Mouse (Mus musculus): ENCODE data around the gene Ubxn2a.

Ubxn2a gene

DNA sequence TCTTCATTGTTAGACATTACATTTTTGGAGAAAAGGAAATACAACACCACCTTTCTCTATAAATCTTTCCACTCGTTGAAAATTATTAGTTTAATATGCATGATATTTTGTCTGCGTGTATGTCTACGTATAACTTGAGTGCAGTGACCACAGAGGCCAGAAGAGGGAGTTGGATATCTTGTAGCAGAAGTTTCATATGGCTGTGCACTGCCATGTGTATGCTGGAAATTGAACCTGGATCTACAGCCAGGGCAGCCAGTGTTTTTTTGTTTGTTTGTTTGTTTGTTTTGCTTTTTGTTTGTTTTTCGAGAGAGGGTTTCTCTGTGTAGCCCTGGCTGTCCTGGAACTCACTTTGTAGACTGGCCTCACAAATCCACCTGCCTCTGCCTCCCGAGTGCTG lies 28.5 kb downstream of the Ubxn2a start:
- no peak for DNase-seq (ENCODE audit: low read depth, low spot score)

DNA sequence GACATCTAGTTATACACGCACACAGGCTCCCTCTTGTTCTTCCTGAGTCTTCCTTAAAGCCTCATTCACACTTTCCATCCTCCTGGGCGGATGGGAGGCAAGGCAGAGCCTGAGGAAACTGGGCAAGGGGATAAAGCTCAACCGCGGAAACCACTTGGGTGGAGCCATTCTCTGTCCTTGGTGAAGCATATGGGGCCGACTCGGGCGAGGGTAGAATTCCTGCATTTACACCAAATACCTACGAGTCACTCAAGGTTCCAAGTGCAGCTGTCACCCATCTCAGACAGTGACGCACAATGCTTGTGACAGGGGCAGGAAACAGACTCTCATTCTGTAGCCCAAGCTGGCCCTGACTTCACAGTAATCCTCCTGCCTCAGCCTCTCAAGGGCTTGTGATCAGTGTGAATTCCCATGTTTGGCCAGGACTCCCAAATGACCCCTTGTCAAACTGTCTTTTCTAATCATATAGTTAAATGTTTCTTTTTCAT lies 29.2 kb downstream of the Ubxn2a start:
- DNase-seq (ENCODE audit: low read depth, low spot score) = no peak

DNA sequence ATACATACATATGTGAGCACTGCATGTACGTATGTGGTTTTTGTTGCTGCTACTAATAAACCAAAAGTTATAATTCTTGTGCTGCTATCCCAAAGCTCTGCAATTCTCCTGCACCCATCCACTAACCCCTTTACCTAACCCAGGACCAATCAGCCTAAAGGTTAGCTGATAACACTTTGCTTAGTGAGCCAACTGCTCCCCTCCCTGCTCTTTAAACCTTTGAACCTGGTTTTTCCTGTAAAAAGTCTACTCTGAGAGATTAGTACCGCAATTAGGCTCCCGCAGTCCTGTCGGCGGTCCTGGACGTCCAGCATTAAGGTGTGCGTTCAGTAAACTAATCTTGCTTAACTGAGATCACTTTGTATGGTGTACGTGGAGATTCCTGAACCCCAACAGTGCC lies 31.9 kb downstream of the Ubxn2a start:
- no peak for DNase-seq (ENCODE audit: low read depth, low spot score)

DNA sequence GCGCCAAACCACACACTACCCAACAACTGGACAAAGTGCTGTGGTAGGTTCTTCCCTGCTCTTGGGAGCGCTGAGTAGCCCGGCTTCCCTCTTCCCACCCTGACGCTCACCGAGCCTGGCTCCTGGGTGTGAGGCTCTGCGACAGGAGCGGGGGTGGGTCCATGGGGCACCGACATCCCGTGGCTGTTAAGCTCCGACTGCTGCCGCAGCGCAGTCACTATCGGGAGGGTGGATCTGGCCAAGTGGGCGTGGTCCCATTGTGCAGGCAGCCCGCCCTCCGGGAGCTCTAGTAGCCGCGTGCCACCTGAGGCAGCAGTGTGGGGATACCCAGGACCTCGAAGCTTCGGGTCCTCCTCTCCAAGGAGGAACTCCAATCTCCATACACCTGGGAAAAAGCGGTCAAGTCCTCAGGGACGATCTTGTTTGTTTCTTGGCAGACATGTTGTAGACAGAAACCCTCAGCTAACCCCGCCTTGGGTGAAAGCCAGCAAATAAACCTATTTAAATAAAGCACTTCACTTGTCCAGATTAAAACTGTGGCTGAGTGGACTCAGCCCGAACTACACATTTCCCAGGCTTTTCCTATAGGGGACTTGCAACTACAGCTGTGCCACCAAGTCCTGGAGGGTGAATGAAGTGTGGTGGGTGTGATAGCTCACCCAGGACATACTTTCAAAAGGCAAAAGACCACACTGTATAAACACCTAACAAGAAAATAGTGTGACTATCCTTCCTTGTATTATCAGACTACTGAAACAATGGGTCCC lies 33.2 kb downstream of the Ubxn2a start, which contains the start of gene Mfsd2b:
Gene Mfsd2b (minus strand): TSS at position 199 of the 767 bp plus-strand sequence.
- DNase-seq (ENCODE audit: low read depth, low spot score) = peak; percentile 68

DNA sequence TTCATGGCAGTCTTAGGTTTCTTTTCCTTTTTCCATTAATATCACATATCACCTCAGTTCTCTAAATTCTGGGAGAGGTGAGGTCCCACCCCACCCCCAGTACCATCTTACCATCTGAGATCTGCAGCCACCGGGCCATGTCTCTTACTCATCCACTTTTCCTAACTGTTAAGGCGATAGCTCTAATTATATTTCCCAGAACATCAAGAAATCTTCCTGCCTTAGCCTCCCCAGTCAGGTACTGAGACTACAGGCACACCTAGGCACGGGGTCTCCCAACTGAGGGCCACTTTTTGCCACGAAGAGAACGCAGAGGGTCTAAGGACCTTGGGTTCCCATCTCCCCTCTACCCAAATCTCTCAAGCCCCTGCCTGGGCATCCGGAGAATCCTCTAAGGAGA lies 34.0 kb downstream of the Ubxn2a start:
- DNase-seq (ENCODE audit: low read depth, low spot score) = no peak

DNA sequence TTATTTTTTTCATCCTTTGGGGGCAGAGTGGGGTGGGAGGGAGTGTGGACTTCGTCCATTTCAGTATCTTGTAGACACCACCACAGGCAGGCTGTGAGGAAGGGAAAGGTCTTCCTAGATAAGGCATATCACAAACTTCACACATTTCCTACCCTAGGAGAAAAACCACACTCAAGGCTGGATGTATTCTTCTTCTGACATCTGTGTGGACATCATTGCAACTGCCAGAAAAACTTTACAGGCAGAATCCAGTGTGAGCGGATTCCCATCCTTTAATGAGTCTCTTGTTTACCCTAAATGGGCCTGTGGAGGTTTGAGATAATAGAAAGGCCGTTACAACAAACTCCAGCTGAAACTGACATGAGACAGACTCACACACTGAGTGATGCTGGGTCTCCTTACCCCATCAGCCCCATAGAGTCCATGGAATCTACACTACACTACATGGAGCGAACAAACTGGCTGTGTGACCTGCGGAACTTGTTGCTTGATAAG lies 34.5 kb downstream of the Ubxn2a start:
- no peak for DNase-seq (ENCODE audit: low read depth, low spot score)

DNA sequence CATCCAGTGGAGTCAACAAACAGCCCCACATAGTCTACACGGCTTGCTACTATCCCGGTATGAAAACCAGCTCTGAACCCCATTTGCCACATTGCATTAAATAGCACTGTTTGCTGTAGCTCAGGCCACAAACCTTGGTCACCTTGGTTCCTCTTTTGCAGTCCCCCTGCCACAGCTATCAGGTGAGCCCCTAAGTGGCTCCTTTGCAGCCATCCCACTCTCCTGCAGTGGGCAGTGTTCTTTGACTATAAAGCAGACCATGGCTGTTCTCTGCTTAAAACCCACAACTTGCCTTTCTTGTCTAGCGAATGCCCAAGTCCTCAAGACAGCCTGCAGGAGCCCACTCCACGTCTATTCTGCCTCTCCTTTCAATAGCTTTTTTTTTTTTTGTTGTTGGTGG lies 35.2 kb downstream of the Ubxn2a start:
- no peak for DNase-seq (ENCODE audit: low read depth, low spot score)

DNA sequence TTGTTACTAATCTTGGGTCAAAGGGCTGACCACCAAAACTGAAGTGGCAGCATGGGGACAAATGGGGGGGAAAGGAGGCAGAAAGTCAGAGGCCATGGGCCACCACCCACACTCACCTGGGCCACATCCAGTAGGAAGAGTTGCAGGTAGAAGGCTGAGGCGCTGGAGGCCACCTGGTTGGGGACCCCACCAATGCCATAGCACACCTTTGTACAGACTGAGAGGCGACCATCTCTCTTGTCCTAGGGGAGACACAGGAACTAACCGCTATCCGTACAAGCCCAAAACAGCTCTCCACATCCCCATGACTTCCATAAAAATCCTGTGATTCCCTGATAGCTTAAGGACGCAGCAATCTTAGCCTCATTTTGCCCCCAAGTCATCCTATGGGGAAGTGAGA lies 36.2 kb downstream of the Ubxn2a start:
- DNase-seq (ENCODE audit: low read depth, low spot score) = no peak

DNA sequence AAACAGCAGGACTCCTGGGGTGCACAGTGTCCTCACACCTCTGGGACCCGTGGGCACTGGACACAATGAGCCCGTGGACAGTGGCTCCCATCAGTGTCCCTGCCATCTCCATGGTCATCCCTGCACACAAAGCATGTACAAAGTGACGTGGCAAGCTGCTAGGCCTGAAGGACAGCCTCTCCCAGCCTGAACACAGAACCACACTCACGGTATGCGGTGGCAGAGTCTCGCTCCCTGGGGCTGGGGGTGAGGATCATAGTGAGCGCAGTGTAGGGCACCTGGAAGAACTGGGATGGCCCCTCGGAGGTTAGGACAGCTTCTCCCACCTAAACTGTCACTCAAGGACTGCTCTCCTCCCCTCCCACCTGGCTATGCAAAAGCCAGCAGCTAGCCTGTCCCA lies 38.6 kb downstream of the Ubxn2a start:
- DNase-seq (ENCODE audit: low read depth, low spot score) = no peak

DNA sequence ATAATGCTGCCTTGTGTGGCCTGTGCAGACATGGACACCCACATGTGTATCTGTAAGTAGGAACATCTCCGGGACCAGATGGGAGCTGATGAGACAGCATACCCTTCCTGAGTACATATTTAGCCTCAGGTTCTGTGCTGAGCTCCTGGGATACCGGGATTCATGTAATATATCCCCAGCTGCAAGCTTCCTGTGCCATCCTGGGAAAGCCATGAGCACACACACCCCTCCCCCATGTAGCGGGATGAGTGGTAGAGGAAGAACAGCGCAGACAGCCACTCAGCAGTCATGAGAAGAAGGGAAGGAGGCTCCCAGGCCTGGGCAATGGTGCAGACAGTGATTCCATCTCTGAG lies 43.2 kb downstream of the Ubxn2a start:
- DNase-seq (ENCODE audit: low read depth, low spot score) = no peak

DNA sequence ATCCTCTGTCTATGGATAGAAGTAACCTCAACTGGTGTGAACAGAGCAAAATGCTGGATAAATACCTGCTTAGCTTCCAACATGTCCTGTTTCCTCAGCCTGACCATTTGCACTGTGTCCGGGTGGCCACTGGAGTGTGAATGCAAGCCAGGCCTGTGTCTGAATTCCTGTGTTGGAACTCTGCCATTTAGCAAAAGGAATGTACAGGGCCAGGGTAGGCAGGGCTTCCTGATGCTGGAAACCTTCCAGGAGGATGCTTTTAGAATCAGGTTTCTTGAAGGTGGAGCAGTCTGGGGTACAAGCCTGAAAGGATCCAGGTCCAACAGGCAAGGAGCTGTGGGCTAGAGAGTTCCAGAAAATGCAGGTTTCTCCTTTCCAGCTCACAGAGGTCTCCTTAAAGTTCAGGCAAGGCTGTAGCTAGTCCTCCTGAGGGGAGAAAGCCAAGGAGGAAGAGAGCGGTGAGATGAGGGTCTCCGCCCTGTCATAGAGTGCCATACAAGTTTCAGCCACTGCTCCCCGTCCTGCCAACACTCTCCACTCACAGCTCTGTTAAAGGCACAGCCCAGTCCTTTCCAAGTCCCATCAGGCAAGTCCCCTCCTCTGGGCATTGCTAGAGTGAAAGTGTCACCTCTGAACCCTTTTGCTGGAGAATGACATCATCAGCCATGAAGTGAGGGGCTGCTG lies 43.7 kb downstream of the Ubxn2a start:
- no peak for DNase-seq (ENCODE audit: low read depth, low spot score)

DNA sequence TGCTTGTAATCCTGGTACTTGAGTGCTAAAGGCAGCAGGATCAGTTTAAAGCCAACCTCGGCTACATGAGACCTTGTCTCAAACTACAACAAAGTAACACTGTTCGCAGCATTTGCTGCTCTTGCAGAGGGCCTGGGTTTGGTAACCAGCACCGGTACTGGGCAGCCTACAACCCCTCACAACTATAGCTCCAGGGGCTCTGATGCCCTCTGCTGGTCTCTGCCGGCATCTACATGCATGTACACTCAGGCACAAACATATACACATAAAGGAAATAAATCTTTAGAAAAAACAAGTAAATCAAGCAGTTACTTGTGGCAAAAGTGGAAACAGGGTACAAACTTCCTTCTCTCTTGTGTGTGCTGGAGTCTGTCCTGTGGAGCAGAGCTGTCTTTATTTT lies 44.8 kb downstream of the Ubxn2a start:
- DNase-seq (ENCODE audit: low read depth, low spot score) = no peak

DNA sequence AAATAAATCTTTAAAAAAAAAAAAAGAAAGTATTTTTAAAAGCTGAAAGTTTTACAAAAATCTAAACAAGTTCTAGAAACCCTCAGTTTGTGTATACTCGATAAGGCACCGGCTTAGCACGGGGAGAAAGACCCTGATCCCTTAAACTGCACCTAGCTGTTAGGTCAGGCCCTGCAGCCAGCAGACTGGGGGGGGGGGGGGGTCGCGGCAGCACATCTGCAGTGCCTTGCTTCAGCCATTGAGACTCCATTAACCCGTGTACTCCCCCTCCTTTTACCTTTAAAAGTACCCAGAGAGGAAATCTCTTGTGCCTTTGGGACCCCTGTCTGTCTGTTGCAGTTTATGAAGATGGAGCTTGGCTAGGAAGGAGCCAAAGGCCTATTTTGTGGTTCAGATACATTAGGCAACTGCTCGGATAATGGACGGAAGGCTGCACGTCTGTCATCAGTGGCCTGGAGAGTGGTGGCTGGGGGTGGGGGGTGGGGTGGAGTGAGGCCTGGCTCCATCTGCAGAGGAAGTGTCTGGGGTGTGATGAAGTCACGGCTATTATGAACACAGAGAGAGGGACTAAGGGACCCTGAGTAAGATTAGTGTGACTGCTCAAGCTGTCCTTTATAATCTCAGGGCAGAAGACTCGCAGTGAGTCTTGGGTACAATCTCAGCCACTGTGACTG lies 48.1 kb downstream of the Ubxn2a start:
- no peak for DNase-seq (ENCODE audit: low read depth, low spot score)

DNA sequence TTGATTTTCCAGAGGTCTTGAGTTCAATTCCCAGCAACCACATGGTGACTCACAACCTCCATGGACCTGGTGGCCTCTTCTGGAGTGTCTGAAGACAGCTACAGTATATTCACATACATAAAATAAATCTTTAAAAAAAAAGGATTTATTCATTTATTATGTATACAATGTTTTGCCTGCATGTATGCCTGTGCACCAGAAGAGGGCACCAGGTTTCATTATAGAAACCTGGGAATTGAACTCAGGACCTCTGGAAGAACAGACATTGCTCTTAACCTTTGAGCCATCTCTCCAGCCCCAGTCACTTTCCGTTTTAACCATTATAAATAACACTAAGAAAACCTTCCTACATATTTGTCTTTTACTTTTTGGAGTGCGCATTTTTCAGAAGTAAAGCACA lies 50.7 kb downstream of the Ubxn2a start:
- no peak for DNase-seq (ENCODE audit: low read depth, low spot score)

DNA sequence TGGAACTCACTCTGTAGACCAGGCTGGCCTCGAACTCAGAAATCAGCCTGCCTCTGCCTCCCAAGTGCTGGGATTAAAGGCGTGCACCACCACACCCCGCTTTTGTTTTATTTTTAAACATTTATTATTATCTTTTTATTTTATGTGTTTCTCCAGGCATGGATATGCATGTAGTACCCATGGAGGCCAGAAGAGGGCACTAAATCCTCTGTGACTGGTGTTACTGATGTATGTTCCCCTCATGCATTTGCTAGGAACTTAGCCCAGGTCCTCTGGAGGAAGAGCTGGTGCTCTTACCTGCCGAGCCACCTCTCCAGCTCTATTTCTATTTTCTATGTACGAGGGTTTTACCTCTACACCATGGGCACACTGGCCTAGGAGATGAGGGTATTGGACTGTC lies 51.3 kb downstream of the Ubxn2a start:
- no peak for DNase-seq (ENCODE audit: low read depth, low spot score)

DNA sequence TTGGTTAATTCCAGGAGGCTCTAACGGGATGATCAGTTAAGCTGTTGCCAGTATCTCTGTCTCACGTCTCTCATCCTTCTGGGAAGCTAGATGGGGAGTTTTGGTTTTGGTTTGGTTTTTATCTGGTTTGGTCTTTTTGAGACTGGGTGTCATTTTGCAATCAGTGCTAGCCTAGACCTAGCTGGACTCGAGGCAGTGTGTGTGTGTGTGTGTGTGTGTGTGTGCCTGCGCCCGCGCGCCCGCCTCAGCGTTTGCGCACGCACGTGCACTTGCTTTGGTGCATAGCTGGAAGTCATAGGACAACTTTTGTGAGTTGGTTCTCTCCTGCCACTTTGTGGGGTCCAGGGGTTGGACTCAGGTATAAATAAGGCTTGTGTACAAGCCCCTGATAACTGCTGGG lies 63.8 kb downstream of the Ubxn2a start:
- no peak for DNase-seq (ENCODE audit: low read depth, low spot score)

DNA sequence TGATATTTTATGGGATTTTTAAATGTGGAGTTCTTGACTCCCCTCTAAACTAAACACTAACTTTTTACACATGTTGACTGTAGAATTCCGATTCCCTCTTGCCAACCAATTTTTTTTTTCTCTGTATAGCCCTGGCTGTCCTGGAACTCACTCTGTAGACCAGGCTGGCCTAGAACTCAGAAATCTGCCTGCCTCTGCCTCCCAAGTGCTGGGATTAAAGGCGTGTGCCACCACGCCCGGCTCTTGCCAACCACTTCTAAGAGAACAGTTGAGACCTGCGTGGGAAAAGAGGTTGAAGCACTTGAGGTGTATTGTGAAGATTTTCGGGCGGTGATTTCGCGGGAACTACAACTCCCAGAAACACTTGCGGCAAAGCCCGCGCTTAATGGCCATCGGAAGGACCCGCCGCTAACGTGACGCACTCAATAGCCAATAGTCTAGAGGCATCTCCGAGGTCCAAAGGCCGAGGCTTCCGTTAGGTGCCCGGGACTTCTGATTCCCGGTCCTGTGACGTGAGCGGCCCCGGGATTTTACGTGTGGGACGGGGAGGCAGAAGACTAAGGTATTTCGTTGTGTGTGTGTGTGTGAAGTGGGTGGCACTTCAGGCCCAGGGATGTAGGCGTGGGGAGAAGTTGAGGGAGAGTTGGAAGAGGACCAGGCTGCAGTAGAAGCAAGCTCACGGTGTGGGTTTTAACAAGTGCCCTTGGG lies 64.5 kb downstream of the Ubxn2a start, which contains the start of gene Wdcp:
Gene Wdcp (plus strand): TSS at position 414 of the 708 bp plus-strand sequence.
- peak; percentile 74 for DNase-seq (ENCODE audit: low read depth, low spot score)

DNA sequence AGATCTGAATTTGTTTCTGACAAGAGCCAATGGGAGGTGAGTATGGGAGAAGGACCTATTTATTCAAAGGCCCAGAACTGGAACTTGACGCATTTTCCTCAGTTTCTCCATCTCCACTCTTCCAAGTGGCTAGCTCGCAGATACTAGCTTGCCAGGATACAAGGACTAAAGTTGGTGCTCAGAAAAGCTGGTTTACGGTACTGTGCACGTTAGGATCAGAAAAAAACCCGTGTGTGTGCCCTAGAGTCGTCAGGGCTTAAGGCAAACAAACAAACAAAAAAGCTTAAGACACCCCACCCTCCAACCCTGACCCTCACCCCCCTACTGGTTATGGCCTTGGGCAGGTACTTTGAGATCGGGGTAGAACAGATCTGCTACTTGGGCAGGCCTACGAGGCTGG lies 65.0 kb downstream of the Ubxn2a start:
- DNase-seq (ENCODE audit: low read depth, low spot score) = no peak

DNA sequence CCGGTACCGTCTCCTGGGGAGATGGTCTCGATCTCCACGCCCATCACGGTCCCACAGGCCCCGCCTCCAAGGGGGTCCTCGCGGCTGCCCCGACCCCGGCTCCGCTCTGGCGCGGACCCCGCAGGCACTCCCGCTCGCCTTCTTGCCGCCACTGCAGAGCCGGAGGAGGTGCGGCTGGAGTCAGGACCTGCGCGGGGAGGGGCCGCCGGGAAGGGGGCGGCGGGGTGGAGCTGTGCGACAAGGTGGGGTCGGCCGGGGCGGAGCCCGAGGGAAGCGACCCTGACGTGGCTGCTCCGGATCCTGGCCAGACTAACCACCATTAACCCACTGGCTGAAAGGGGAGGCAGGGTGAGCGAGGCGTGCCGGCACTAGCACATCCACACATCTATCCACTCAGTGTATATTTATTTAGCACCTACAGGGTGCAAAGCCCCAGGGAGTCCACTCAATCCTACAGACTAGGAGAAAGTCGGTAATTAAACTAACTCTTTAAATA lies 66.1 kb downstream of the Ubxn2a start, which contains the start of gene Fkbp1b:
Gene Fkbp1b (minus strand): TSS at position 200 of the 496 bp plus-strand sequence.
- peak; percentile 56 for DNase-seq (ENCODE audit: low read depth, low spot score)

DNA sequence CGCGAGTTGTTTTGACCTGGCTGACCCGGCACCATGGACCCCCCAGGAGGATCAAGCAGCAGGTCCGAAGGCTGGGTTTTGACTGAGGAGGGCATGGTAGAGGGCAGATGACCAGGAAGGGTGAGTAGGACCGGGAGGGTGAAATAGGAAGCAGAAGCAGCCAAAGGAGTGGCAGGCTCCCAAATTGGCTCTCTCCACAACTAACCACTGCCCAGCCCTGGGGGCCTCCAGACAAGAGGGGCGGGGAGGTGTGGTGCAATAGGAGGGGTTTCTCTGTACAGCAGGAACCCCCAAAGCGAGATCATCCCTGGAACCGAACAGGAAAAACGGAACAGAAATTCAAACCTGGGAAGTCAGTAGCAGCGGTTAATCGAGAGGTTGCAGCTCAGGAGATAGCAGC lies 66.8 kb downstream of the Ubxn2a start:
- no peak for DNase-seq (ENCODE audit: low read depth, low spot score)

DNA sequence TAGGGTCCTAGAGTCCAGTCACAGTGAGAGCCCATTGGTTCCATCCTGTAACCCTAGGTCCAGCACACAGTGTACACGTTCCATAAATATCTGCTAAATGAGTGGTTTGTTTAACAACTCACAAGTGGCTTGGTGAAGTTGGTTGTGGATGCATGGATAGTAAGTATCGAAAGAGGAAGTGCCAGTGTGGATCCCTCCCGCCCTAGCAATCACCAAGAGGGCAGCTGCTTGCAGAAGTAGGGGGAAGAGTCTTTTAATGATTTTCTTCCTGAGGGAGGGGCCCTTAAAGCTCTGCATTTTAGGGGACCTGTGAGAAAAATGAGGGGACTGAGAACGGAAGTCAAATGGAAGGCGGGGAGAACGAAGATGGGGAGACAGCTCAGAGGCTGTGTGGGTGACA lies 67.5 kb downstream of the Ubxn2a start:
- DNase-seq (ENCODE audit: low read depth, low spot score) = no peak
